Comparison of ENCODE assay signal across 8 mouse cellular contexts in genomic region chr3:108085281-108085720, GRCm38 (mm10). TPM values are rescaled to one million over a fixed set of nuclear protein-coding genes. Genes with fewer than 3 reads are reported as not detected.
DNase-seq lines count a peak whose midpoint lies in the region; ATAC-seq lines count a peak whose summit lies in the region.

No protein-coding gene starts in this region.

- DNase-seq in ZHBTc4 (ENCODE audit: low read depth, low spot score) = peak; percentile 92
- peak; percentile 79 to 91 for DNase-seq in cerebellum, postnatal 4 days (ENCODE audit: low spot score in 2 of 2)
- peak; percentile 92 for DNase-seq in gastrocnemius, adult 18-20 months (ENCODE audit: low spot score)
- peak; percentile 86 for DNase-seq in left cerebral cortex, adult 11 months (ENCODE audit: low spot score)
- DNase-seq in lung, postnatal 36 days = peak; percentile 97
- DNase-seq in retina, postnatal 1 day = peak; percentile 91
- DNase-seq in thymus, postnatal 4 days = peak; percentile 93

- no peaks in the 10 kb centered on the region for H3K9me3 ChIP-seq in hindbrain, embryonic 16.5 days (ENCODE audit: control insufficient read depth, low read length)

- H3K4me3 ChIP-seq in hindbrain, embryonic 16.5 days (ENCODE audit: low read length) = peak overlapping the region; percentile 64

- H3K36me3 ChIP-seq in hindbrain, embryonic 16.5 days (ENCODE audit: control insufficient read depth, insufficient read depth, low read length) = no peaks in the 10 kb centered on the region

- H3K27ac ChIP-seq in hindbrain, embryonic 16.5 days (ENCODE audit: low read depth, low read length) = peak overlapping the region; percentile 85

- H3K4me1 ChIP-seq in hindbrain, embryonic 16.5 days (ENCODE audit: control insufficient read depth, insufficient read depth, low read depth, low read length) = peaks cover 31% of the 10 kb centered on the region

- WGBS in hindbrain, embryonic 16.5 days = 0% methylated on average over 14 of the region's 14 CpGs

- peak overlapping the region; percentile 67 for H3K9ac ChIP-seq in hindbrain, embryonic 16.5 days (ENCODE audit: low read depth, low read length)

- H3K27me3 ChIP-seq in hindbrain, embryonic 16.5 days (replicated peaks; ENCODE audit: control insufficient read depth, insufficient read depth, low read length) = no peaks in the 10 kb centered on the region

- peak overlapping the region; percentile 97 for H3K4me2 ChIP-seq in hindbrain, embryonic 16.5 days (ENCODE audit: low read length)

- ATAC-seq in hindbrain, embryonic 16.5 days = peak; percentile 91

RNA-seq across cellular contexts. Expression of gene Ampd2, which starts 1.1 kb away (rescaled TPM):
- total RNA-seq in gastrocnemius, adult 18-20 months (2021) = 1 to 10 TPM; 3.6 TPM
- polyA plus RNA-seq in hindbrain, embryonic 16.5 days (2015; fragmentation: Nextera tagmentation; extraction: Ambion mirVana) = 63.6 and 68.0 TPM in 2 replicates

RNA-seq across cellular contexts. Expression of gene Gnat2, which starts 7.3 kb away (rescaled TPM):
- total RNA-seq in gastrocnemius, adult 18-20 months (2021) = under 1 TPM; 0.45 to 0.94 TPM
- polyA plus RNA-seq in hindbrain, embryonic 16.5 days (2015; fragmentation: Nextera tagmentation; extraction: Ambion mirVana) = 0.22 and 0.28 TPM in 2 replicates

RNA-seq across cellular contexts. Expression of gene Gstm4, which starts 40.6 kb away (rescaled TPM):
- 10 to 100 TPM; 11.8 to 15.8 TPM for total RNA-seq in gastrocnemius, adult 18-20 months (2021)
- 20.1 and 22.9 TPM in 2 replicates for polyA plus RNA-seq in hindbrain, embryonic 16.5 days (2015; fragmentation: Nextera tagmentation; extraction: Ambion mirVana)

Comparison
In these comparisons a context has a peak if more than half of its experiments do, and no peak if none do; other contexts are left out.
1. Peak in every context shown above with its lines: DNase-seq, ATAC-seq, H3K4me3 ChIP-seq and H3K27ac ChIP-seq.